Mouse (Mus musculus) megakaryocyte, adult 5-6 weeks (primary cell): ENCODE data around the gene Guk1. TPM values are rescaled to one million over a fixed set of nuclear protein-coding genes. Genes with fewer than 3 reads are reported as not detected.
A peak's percentile ranks its signal among the peaks of the same experiment; 100 is the strongest.

ENCODE experiments used
- ATAC-seq: 2 replicates; pipeline ENCODE4 v1.8.0; 2016; ENCODE audit warnings: mild to moderate bottlenecking, inconsistent platforms; ENCODE audit not compliant: poor library complexity, severe bottlenecking
- total RNA-seq, 2 experiments: library from RNA; stranded (forward) in 1 of 2; stranded (reverse) in 1 of 2; fragments of 153-499, 151-499 nt in 1 of 2; fragments of 221-1000, 200-1000 nt in 1 of 2; gene quantifications; 2 replicates each; pipeline versions ENCODE4 v1.2.3 to v1.2.4; 2015 to 2017

The Guk1 gene
- total RNA-seq (2015) (20.6 and 25.1 TPM in 2 replicates), total RNA-seq (2017) (13.8 and 20.1 TPM in 2 replicates)

- ATAC-seq, result 0 out of 2 replicates have a peak, but pooled peaks have one; percentile 3
Observed at GRCm38 (mm10) chr11:59192059-59192386, at the start of gene Guk1. Guk1 (minus strand) TSS chr11:59192212.

GRCm38 (mm10) chr11:59239796-59240195 is 47.8 kb upstream of the Guk1 start:
- no peak for ATAC-seq

- no peak for ATAC-seq
Observed at GRCm38 (mm10) chr11:59239428-59239785, 47.4 kb upstream of the Guk1 start.

- peak; percentile 59 for ATAC-seq
Observed at GRCm38 (mm10) chr11:59238525-59239427, 46.8 kb upstream of the Guk1 start.

- ATAC-seq, result no peak
Observed at GRCm38 (mm10) chr11:59232797-59233196, 40.8 kb upstream of the Guk1 start.

- peak; percentile 39 for ATAC-seq
Observed at GRCm38 (mm10) chr11:59230144-59230760, 38.2 kb upstream of the Guk1 start.

GRCm38 (mm10) chr11:59228122-59228953 is 36.3 kb upstream of the Guk1 start, which contains the start of gene Arf1:
Arf1 (minus strand) TSS chr11:59228270.
- ATAC-seq, result peak; percentile 82

GRCm38 (mm10) chr11:59227604-59228121 is 35.7 kb upstream of the Guk1 start:
- ATAC-seq, result peak; percentile 25

GRCm38 (mm10) chr11:59226787-59227603 is 35.0 kb upstream of the Guk1 start:
- ATAC-seq, result peak; percentile 34

GRCm38 (mm10) chr11:59226251-59226650 is 34.2 kb upstream of the Guk1 start:
- ATAC-seq, result no peak

GRCm38 (mm10) chr11:59225167-59225566 is 33.2 kb upstream of the Guk1 start:
- ATAC-seq, result no peak

- no peak for ATAC-seq
Observed at GRCm38 (mm10) chr11:59224470-59224869, 32.5 kb upstream of the Guk1 start.

GRCm38 (mm10) chr11:59224025-59224424 is 32.0 kb upstream of the Guk1 start:
- no peak for ATAC-seq

GRCm38 (mm10) chr11:59222306-59222705 is 30.3 kb upstream of the Guk1 start:
- ATAC-seq, result no peak

- ATAC-seq, result peak; percentile 65
Observed at GRCm38 (mm10) chr11:59221604-59222003, 29.6 kb upstream of the Guk1 start.

- ATAC-seq, result no peak
Observed at GRCm38 (mm10) chr11:59219064-59219463, 27.1 kb upstream of the Guk1 start.

GRCm38 (mm10) chr11:59218389-59218998 is 26.5 kb upstream of the Guk1 start:
- ATAC-seq, result no peak

GRCm38 (mm10) chr11:59216955-59217354 is 24.9 kb upstream of the Guk1 start:
- ATAC-seq, result no peak

- ATAC-seq, result no peak
Observed at GRCm38 (mm10) chr11:59212892-59213494, 21.0 kb upstream of the Guk1 start.
